Mouse (Mus musculus) erythroblast, embryonic 14.5 days (primary cell): Measurements from ENCODE around the gene Nudt6.

ENCODE experiments used
- GATA1 ChIP-seq: IDR thresholded peaks from 2 replicates; pipeline ENCODE4 v1.6.1; 2012; ENCODE audit warnings: low read length, inconsistent platforms, mixed read lengths
- TAL1 ChIP-seq: IDR thresholded peaks from 3 replicates; pipeline ENCODE4 v1.6.1; 2012; ENCODE audit warnings: low read length, inconsistent platforms, mixed read lengths

DNA sequence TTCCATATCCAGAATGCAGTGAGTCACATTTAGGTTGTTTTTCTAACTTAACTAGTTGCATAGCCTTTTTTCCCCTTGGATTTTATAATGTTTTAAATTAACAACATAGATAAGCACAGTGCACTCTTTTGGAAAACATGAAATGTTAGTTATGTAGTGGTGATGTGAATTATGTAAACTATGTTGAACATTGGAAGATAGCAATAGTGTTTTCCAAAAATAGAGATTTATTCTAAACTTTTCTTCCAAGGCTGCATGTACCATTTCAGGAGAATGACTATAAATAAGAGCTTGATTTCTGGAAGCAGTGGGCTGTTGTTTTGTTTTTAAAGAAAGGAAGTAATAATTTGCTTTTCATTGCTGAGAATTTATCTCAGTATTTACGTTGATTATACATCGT is 23.4 kb upstream of the Nudt6 start:
- TF ChIP-seq GATA1 (no peak), TAL1 (no peak)
